Mouse (Mus musculus) hindbrain, embryonic 16.5 days (tissue): Measurements from ENCODE around the gene Smim4. TPM values are rescaled to one million over a fixed set of nuclear protein-coding genes. Genes with fewer than 3 reads are reported as not detected.
A peak's percentile ranks its signal among the peaks of the same experiment; 100 is the strongest.

Source experiments
- ATAC-seq: fragments of 200-750 bp; cut with Nextera tagmentation; 2 replicates; pipeline ENCODE4 v1.8.0; 2017; ENCODE audit warnings: moderate TSS enrichment, moderate library complexity
- H3K27ac ChIP-seq: fragments of 300-500 bp; sonication (generic); 2 replicates; pipeline ENCODE4 v1.5.1; 2014; ENCODE audit warnings: low read depth, mild to moderate bottlenecking, control low read depth, low read length, moderate library complexity
- H3K27me3 ChIP-seq: fragments of 300-500 bp; sonication (generic); replicated peaks from 2 replicates; pipeline ENCODE4 v1.6.1; 2014; ENCODE audit warnings: low read length; ENCODE audit not compliant: control insufficient read depth, insufficient read depth
- H3K36me3 ChIP-seq: fragments of 300-500 bp; sonication (generic); 2 replicates; pipeline ENCODE4 v1.6.1; 2014; ENCODE audit warnings: mild to moderate bottlenecking, low read length, moderate library complexity, mixed read lengths; ENCODE audit not compliant: control insufficient read depth, insufficient read depth
- H3K4me1 ChIP-seq: fragments of 300-500 bp; sonication (generic); 2 replicates; pipeline ENCODE4 v1.6.1; 2014; ENCODE audit warnings: low read depth, low read length; ENCODE audit not compliant: control insufficient read depth, insufficient read depth
- H3K4me2 ChIP-seq: fragments of 300-500 bp; sonication (generic); 2 replicates; pipeline ENCODE4 v1.6.1; 2014; ENCODE audit warnings: mild to moderate bottlenecking, low read length, control low read depth, moderate library complexity
- H3K4me3 ChIP-seq: fragments of 300-500 bp; sonication (generic); 2 replicates; pipeline ENCODE4 v1.5.1; 2014; ENCODE audit warnings: mild to moderate bottlenecking, low read length, control low read depth, moderate library complexity
- H3K9ac ChIP-seq: fragments of 300-500 bp; sonication (generic); 2 replicates; pipeline ENCODE4 v1.6.1; 2014; ENCODE audit warnings: low read depth, mild to moderate bottlenecking, control low read depth, low read length, moderate library complexity
- H3K9me3 ChIP-seq: fragments of 300-500 bp; sonication (generic); 2 replicates; pipeline ENCODE4 v1.6.1; 2014; ENCODE audit warnings: mild to moderate bottlenecking, low read length, moderate library complexity; ENCODE audit not compliant: control insufficient read depth
- WGBS: fragments of 180-500 bp; shearing (Covaris S2); extraction: QIAGEN DNeasy Blood & Tissue Kit; methylation state at CpG from one replicate; pipeline ENCODE4 v1.1.7; 2014; 5-methylcytosine and 5-hydroxymethylcytosine counted together
- polyA plus RNA-seq: library from polyadenylated mRNA; unstranded; fragments of >200 nt; fragmentation: Nextera tagmentation; extraction: Ambion mirVana; gene quantifications from 2 replicates; pipeline ENCODE4 v1.2.1, GENCODE M21; 2015

The Smim4 gene
- polyA plus RNA-seq, 1 experiment from 2014 or later, result 51.3 TPM

GRCm38 (mm10) chr14:31145694-31146093, 16.9 kb upstream of the Smim4 start:
- H3K27me3 ChIP-seq, result no peaks in the 10 kb centered on the region
- ATAC-seq, result no peak
- no peak overlapping the region for H3K4me2 ChIP-seq
- 91% methylated on average over 11 of the region's 11 CpGs for WGBS
- no peaks in the 10 kb centered on the region for H3K4me1 ChIP-seq
- no peaks in the 10 kb centered on the region for H3K9me3 ChIP-seq
- no peaks in the 10 kb centered on the region for H3K36me3 ChIP-seq
- no peak overlapping the region for H3K27ac ChIP-seq
- no peak overlapping the region for H3K4me3 ChIP-seq
- no peak overlapping the region for H3K9ac ChIP-seq

GRCm38 (mm10) chr14:31141011-31141410, 12.3 kb upstream of the Smim4 start:
- Histone ChIP-seq H3K27ac (no peak overlapping the region), H3K36me3 (peaks cover 10% of the 10 kb centered on the region), H3K4me2 (no peak overlapping the region), H3K9me3 (no peaks in the 10 kb centered on the region), H3K4me1 (no peaks in the 10 kb centered on the region), H3K4me3 (no peak overlapping the region), H3K9ac (no peak overlapping the region), H3K27me3 (no peaks in the 10 kb centered on the region)
- no peak for ATAC-seq
- 92% methylated on average over 14 of the region's 14 CpGs for WGBS

DNA sequence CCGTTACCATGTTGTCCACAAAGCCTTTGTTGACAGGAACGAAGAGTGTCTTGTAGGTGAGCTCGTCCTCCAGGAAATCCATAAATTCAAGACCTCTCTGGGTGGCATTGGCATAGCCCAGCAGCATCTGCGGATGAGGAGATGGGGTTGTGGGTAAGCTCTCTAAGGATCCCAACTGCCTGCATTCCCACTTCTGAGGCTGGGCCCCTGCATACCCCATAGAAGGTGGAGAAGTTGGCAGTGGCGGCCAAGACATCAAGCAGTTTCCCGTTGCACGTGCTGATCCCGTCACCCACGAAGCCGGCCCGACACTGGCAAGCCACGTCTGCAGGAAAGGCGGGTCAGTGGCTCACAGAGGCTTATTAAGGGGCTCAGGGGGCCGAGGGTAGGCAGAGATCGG, 11.4 kb upstream of the Smim4 start:
- peaks cover 10% of the 10 kb centered on the region for H3K36me3 ChIP-seq
- H3K27ac ChIP-seq, result no peak overlapping the region
- H3K4me1 ChIP-seq, result no peaks in the 10 kb centered on the region
- no peaks in the 10 kb centered on the region for H3K27me3 ChIP-seq
- no peak overlapping the region for H3K9ac ChIP-seq
- no peaks in the 10 kb centered on the region for H3K9me3 ChIP-seq
- no peak overlapping the region for H3K4me3 ChIP-seq
- H3K4me2 ChIP-seq, result no peak overlapping the region
- ATAC-seq, result no peak
- 91% methylated on average over 15 of the region's 15 CpGs for WGBS

- 93% methylated on average over 12 of the region's 12 CpGs for WGBS
- peaks cover 10% of the 10 kb centered on the region for H3K36me3 ChIP-seq
Measured at GRCm38 (mm10) chr14:31139666-31140065, 10.9 kb upstream of the Smim4 start.

DNA sequence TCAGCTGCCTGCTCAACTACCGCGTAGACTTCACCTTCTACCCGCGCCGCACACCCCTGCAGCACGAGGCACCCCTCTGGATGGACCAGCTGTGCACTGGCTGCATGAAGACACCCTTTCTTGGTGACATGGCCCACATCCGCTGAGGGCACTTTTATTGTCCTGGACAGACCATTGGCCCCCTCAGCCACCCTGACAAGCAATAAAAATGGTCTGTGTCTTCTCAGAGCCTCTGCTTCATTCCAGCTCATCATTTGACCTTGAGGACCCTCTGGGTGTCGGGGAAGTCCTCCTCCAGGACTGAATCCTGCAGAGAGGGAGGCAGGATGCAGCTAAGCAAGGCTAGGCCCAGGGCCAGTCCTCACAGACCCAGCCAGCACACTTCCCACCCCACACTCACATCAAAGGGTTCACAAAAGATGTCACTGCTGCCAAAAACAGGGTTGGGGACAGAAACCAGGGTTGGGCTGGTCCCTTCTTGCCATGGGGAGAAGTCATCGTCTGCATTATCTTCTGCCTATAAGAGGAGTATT, 10.2 kb upstream of the Smim4 start:
- 91% methylated on average over 9 of the region's 9 CpGs for WGBS
- Histone ChIP-seq H3K4me1 (peaks cover 1% of the 10 kb centered on the region; the same call in 1 of the 2 replicates), H3K36me3 (peaks cover 10% of the 10 kb centered on the region), H3K9me3 (no peaks in the 10 kb centered on the region), H3K27me3 (no peaks in the 10 kb centered on the region), H3K4me3 (no peak overlapping the region), H3K9ac (no peak overlapping the region), H3K4me2 (no peak overlapping the region), H3K27ac (no peak overlapping the region)
- no peak for ATAC-seq

More at GRCm38 (mm10) chr14:31139666-31140065, 10.9 kb upstream of the Smim4 start:
- no peak overlapping the region for H3K9ac ChIP-seq
- no peak for ATAC-seq
- no peaks in the 10 kb centered on the region for H3K4me1 ChIP-seq
- no peaks in the 10 kb centered on the region for H3K27me3 ChIP-seq
- H3K4me3 ChIP-seq, result no peak overlapping the region
- H3K9me3 ChIP-seq, result no peaks in the 10 kb centered on the region
- H3K4me2 ChIP-seq, result no peak overlapping the region
- H3K27ac ChIP-seq, result no peak overlapping the region

GRCm38 (mm10) chr14:31138219-31138896, 9.6 kb upstream of the Smim4 start:
- H3K4me1 ChIP-seq, result peaks cover 6% of the 10 kb centered on the region
- no peak overlapping the region for H3K4me2 ChIP-seq
- no peak for ATAC-seq
- no peaks in the 10 kb centered on the region for H3K27me3 ChIP-seq
- 79% methylated on average over 20 of the region's 35 CpGs for WGBS
- no peak overlapping the region for H3K4me3 ChIP-seq
- no peak overlapping the region for H3K9ac ChIP-seq
- no peak overlapping the region for H3K27ac ChIP-seq
- no peaks in the 10 kb centered on the region for H3K9me3 ChIP-seq
- peaks cover 10% of the 10 kb centered on the region for H3K36me3 ChIP-seq

GRCm38 (mm10) chr14:31137791-31138190, 9.0 kb upstream of the Smim4 start:
- peaks cover 10% of the 10 kb centered on the region for H3K36me3 ChIP-seq
- WGBS, result 69% methylated on average over 11 of the region's 11 CpGs
- H3K4me3 ChIP-seq, result no peak overlapping the region
- H3K9me3 ChIP-seq, result no peaks in the 10 kb centered on the region
- ATAC-seq, result no peak
- no peak overlapping the region for H3K4me2 ChIP-seq
- 0 out of 2 replicates have a peak overlapping the region, but pooled peaks have one; percentile 0 for H3K27ac ChIP-seq
- H3K9ac ChIP-seq, result no peak overlapping the region
- no peaks in the 10 kb centered on the region for H3K27me3 ChIP-seq
- H3K4me1 ChIP-seq, result peaks cover 12% of the 10 kb centered on the region

DNA sequence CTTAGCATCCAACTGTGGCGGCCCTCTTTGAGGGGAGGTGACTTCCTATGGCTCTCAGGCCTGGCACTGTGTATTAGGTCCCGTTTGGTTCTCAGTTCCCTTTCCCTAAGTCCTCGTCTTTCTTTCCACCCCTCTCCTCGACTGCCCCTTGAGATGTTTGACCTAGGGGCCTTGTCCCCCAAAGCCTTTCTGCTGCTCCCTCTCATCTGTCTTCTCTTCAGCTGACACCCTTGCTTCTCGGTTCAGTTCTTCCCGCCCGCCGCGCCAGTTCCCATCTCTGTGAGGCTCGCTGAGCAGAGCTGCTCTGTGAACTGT, 8.5 kb upstream of the Smim4 start:
- no peak for ATAC-seq
- Histone ChIP-seq H3K27me3 (no peaks in the 10 kb centered on the region), H3K4me3 (no peak overlapping the region), H3K9me3 (no peaks in the 10 kb centered on the region), H3K27ac (no peak overlapping the region), H3K9ac (no peak overlapping the region), H3K4me2 (no peak overlapping the region), H3K36me3 (peaks cover 10% of the 10 kb centered on the region), H3K4me1 (peaks cover 17% of the 10 kb centered on the region)
- 84% methylated on average over 10 of the region's 10 CpGs for WGBS

DNA sequence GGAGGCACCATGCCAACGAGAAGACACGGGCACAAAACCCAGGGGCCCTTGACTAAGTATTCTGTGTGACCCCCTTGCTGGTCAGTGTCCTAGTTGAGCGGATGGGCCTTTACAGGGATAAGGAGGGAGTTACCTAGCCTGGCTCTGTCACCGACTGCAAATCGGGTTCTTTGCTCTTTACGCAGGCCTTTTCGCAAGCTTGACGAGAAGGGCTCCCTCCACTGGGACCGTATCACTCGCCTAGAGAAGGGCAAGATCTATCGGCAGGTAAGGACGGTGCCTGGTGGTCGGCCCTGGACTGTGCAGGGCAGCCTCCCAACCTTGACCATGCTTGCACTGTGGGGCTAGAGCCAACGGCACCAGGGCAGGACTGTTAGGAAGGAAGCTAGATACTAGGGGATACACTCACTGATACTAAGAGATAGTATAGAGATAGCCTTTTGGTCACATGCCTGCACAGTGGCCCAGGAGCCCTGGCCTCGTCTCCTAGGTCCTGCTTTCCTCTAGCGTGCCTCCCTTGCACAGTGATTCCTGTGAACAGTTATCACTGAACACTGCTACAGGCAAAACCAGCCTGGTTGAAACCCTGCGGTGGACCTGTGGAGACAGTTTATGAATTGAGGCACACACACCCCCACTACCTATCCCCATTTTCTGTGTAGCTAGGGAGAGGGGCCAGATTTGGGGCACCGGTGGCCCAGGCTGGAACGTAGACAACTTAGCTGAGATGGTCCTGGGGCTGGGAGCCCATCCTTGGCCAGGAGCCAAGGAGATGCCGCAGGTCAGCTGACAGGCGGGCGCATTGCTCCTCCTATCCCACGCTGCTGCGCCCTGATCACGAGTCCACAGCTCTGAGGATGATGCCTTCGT, 7.9 kb upstream of the Smim4 start:
- Histone ChIP-seq H3K36me3 (peaks cover 10% of the 10 kb centered on the region), H3K4me3 (no peak overlapping the region), H3K9ac (no peak overlapping the region), H3K9me3 (no peaks in the 10 kb centered on the region), H3K27ac (no peak overlapping the region), H3K4me2 (no peak overlapping the region), H3K27me3 (no peaks in the 10 kb centered on the region), H3K4me1 (peaks cover 23% of the 10 kb centered on the region)
- WGBS, result 87% methylated on average over 26 of the region's 26 CpGs
- ATAC-seq, result no peak
